Mouse (Mus musculus): ENCODE results near the gene Tspan32. TPM values are rescaled to one million over a fixed set of nuclear protein-coding genes. Genes with fewer than 3 reads are reported as not detected.
A peak's percentile ranks its signal among the peaks of the same experiment; 100 is the strongest.

Gene Tspan32
- total and polyA plus RNA-seq, 3 experiments: 59.3 to 247 (median 119) TPM

DNA sequence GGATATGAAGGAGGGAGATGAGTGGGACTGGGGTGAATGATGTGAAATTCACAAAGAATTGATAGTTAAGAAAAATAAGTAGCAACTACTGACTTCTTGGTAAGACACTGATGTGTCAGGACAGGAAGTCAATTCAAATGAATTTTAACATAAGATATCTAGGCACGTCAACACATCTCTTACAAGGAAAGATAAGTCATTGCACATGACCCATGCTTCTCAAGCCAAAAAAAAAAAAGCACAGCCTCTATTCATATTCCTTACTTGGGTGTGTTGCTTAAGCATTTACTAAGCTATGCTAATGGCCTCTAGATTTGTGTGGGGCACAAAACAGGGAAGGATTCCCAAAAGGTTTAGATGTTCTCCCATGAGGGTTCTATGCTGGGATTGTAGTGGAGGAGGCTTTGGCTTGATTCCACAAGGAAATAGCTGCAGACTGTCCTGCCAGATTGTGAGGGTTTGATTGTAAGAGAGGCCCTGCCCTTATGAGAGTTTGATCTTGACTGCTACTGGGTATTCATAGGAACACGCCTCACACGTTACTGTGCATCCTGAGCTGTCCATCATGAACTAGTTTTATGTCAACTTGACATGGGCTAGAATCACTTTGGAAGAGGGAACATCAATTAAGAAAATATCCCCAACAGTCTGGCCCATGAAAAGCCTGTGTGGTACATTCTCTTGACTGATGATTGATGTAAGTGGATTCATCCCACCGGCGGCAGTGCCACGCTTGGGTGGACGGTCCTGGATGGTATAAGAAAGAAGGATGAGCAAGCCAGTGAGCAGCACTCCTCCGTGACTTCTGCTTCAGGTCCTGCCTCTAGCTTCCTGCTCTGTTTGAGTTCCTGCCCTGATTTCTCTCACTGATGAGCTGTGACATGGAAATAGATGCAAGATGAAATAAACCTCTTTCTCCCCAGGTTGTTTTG is 29.9 kb downstream of the Tspan32 start:
- ATAC-seq (ENCODE audit: extremely low read depth, insufficient number of reproducible peaks, low FRiP score, poor library complexity, severe bottlenecking): no peak
- H3K36me3 ChIP-seq (replicated peaks): no peaks in the 10 kb centered on the region

GRCm38 (mm10) chr7:143036787-143037186 is 31.9 kb downstream of the Tspan32 start:
- Histone ChIP-seq H3K4me1 (ENCODE audit: insufficient read depth, low read depth, low read length) (peaks cover 26% of the 10 kb centered on the region), H3K36me3 (replicated peaks) (no peaks in the 10 kb centered on the region), H3K27me3 (ENCODE audit: insufficient read depth, low read length) (peaks cover 8% of the 10 kb centered on the region), H3K4me3 (ENCODE audit: low read depth, low read length) (no peak overlapping the region), H3K9me3 (replicated peaks) (no peaks in the 10 kb centered on the region)
- ATAC-seq (ENCODE audit: extremely low read depth, insufficient number of reproducible peaks, low FRiP score, poor library complexity, severe bottlenecking): no peak
- no peak for TF ChIP-seq GATA1 (IDR thresholded peaks at IDR 0.05; ENCODE audit: borderline replicate concordance, low read length)
- TF ChIP-seq CTCF (IDR thresholded peaks at IDR 0.05; ENCODE audit: low read depth, low read length): no peak
- no peak for TF ChIP-seq POLR2AphosphoS5 (IDR thresholded peaks at IDR 0.05; ENCODE audit: insufficient replicate concordance, low read depth, low read length)
- no peak for TF ChIP-seq GATA2 (IDR thresholded peaks at IDR 0.05; ENCODE audit: borderline replicate concordance, low read depth, low read length)
- no peak for TF ChIP-seq TAL1 (conservative IDR thresholded peaks at IDR 0.05; ENCODE audit: low read depth, low read length)
- DNase-seq (ENCODE audit: low spot score): no peak

More for the DNA sequence above, 29.9 kb downstream of the Tspan32 start:
- Histone ChIP-seq H3K4me1 (ENCODE audit: insufficient read depth, low read depth, low read length) (peaks cover 20% of the 10 kb centered on the region), H3K4me3 (ENCODE audit: low read depth, low read length) (no peak overlapping the region), H3K27me3 (ENCODE audit: insufficient read depth, low read length) (0 out of 2 replicates have a peak, but pooled peaks cover 4% of the 10 kb centered on the region), H3K9me3 (replicated peaks) (no peaks in the 10 kb centered on the region)
- no peak for TF ChIP-seq CTCF (IDR thresholded peaks at IDR 0.05; ENCODE audit: low read depth, low read length)
- no peak for TF ChIP-seq POLR2AphosphoS5 (IDR thresholded peaks at IDR 0.05; ENCODE audit: insufficient replicate concordance, low read depth, low read length)
- no peak for TF ChIP-seq TAL1 (conservative IDR thresholded peaks at IDR 0.05; ENCODE audit: low read depth, low read length)
- no peak for TF ChIP-seq GATA2 (IDR thresholded peaks at IDR 0.05; ENCODE audit: borderline replicate concordance, low read depth, low read length)
- no peak for TF ChIP-seq GATA1 (IDR thresholded peaks at IDR 0.05; ENCODE audit: borderline replicate concordance, low read length)
- DNase-seq (ENCODE audit: low spot score): no peak

DNA sequence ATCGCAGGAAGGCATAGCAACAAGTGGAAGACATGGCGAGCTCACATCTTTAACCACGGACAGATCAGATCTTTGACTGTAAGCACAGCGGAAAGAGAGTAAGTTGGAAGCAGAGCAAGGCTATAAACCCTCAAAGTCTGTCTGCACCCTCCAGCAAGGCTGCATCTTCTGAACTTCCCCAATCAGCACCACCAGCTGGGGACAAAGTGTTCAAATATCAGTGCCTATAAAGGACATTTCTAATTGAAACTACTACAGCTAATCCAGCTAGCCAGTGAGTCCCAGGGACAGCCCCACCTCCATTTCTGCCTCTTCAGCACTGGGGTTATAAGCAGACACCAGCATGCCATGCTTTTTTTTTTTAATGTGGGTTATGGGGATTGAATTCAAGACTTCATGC is 32.5 kb downstream of the Tspan32 start:
- Histone ChIP-seq H3K4me1 (ENCODE audit: insufficient read depth, low read depth, low read length) (peaks cover 26% of the 10 kb centered on the region), H3K27me3 (ENCODE audit: insufficient read depth, low read length) (peaks cover 13% of the 10 kb centered on the region), H3K9me3 (replicated peaks) (no peaks in the 10 kb centered on the region), H3K36me3 (replicated peaks) (no peaks in the 10 kb centered on the region), H3K4me3 (ENCODE audit: low read depth, low read length) (no peak overlapping the region)
- ATAC-seq (ENCODE audit: extremely low read depth, insufficient number of reproducible peaks, low FRiP score, poor library complexity, severe bottlenecking) (no peak), DNase-seq (ENCODE audit: low spot score) (no peak)
- no peak for TF ChIP-seq GATA1 (IDR thresholded peaks at IDR 0.05; ENCODE audit: borderline replicate concordance, low read length)

GRCm38 (mm10) chr7:143038174-143038931 is 33.5 kb downstream of the Tspan32 start:
- no peaks in the 10 kb centered on the region for H3K36me3 ChIP-seq (replicated peaks)
- H3K4me3 ChIP-seq (ENCODE audit: low read depth, low read length): no peak overlapping the region
- ATAC-seq (ENCODE audit: extremely low read depth, insufficient number of reproducible peaks, low FRiP score, poor library complexity, severe bottlenecking) (peak; percentile 75), DNase-seq (ENCODE audit: low spot score) (no peak)
- no peak for TF ChIP-seq TAL1 (conservative IDR thresholded peaks at IDR 0.05; ENCODE audit: low read depth, low read length)
- peaks cover 36% of the 10 kb centered on the region for H3K4me1 ChIP-seq (ENCODE audit: insufficient read depth, low read depth, low read length)
- H3K9me3 ChIP-seq (replicated peaks): no peaks in the 10 kb centered on the region
- peaks cover 16% of the 10 kb centered on the region for H3K27me3 ChIP-seq (ENCODE audit: insufficient read depth, low read length)

DNA sequence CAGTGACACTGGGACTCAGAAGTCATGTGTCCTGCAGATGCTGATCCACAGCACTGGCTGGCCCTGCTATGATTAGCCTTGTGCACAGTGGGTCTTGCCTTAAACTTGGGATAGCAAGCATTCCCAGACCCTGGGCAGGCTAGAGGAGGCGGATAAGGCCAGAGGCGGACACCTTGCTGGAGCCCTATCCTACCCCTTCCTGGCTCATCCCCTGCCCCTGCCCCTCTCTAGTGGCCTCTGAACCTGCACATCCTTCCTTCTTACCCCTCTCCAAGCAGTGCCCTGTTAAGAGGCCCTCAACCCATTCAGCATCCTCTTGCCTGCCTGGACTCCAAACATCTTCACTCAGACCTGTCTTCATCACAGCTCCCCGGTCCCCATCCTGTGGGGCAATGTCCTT is 35.7 kb downstream of the Tspan32 start:
- no peak for TF ChIP-seq GATA2 (IDR thresholded peaks at IDR 0.05; ENCODE audit: borderline replicate concordance, low read depth, low read length)
- no peak for TF ChIP-seq POLR2AphosphoS5 (IDR thresholded peaks at IDR 0.05; ENCODE audit: insufficient replicate concordance, low read depth, low read length)
- no peak for TF ChIP-seq CTCF (IDR thresholded peaks at IDR 0.05; ENCODE audit: low read depth, low read length)
- no peak for TF ChIP-seq GATA1 (IDR thresholded peaks at IDR 0.05; ENCODE audit: borderline replicate concordance, low read length)
- no peak for TF ChIP-seq TAL1 (conservative IDR thresholded peaks at IDR 0.05; ENCODE audit: low read depth, low read length)
- peaks cover 13% of the 10 kb centered on the region for H3K27me3 ChIP-seq (ENCODE audit: insufficient read depth, low read length)
- ATAC-seq (ENCODE audit: extremely low read depth, insufficient number of reproducible peaks, low FRiP score, poor library complexity, severe bottlenecking) (no peak), DNase-seq (ENCODE audit: low spot score) (no peak)
- H3K9me3 ChIP-seq (replicated peaks): peaks cover 4% of the 10 kb centered on the region; the same call in 1 of the 2 replicates
- peaks cover 37% of the 10 kb centered on the region for H3K4me1 ChIP-seq (ENCODE audit: insufficient read depth, low read depth, low read length)
- H3K4me3 ChIP-seq (ENCODE audit: low read depth, low read length): no peak overlapping the region
- H3K36me3 ChIP-seq (replicated peaks): no peaks in the 10 kb centered on the region

GRCm38 (mm10) chr7:143041138-143041822 is 36.4 kb downstream of the Tspan32 start:
- ATAC-seq (ENCODE audit: extremely low read depth, insufficient number of reproducible peaks, low FRiP score, poor library complexity, severe bottlenecking): no peak
- Histone ChIP-seq H3K9me3 (replicated peaks) (peaks cover 4% of the 10 kb centered on the region; the same call in 1 of the 2 replicates), H3K4me1 (ENCODE audit: insufficient read depth, low read depth, low read length) (peaks cover 37% of the 10 kb centered on the region)

More at GRCm38 (mm10) chr7:143041138-143041822, 36.4 kb downstream of the Tspan32 start:
- Histone ChIP-seq H3K4me3 (ENCODE audit: low read depth, low read length) (no peak overlapping the region), H3K36me3 (replicated peaks) (no peaks in the 10 kb centered on the region), H3K27me3 (ENCODE audit: insufficient read depth, low read length) (peaks cover 13% of the 10 kb centered on the region)
- TF ChIP-seq GATA2 (IDR thresholded peaks at IDR 0.05; ENCODE audit: borderline replicate concordance, low read depth, low read length) (no peak), TAL1 (conservative IDR thresholded peaks at IDR 0.05; ENCODE audit: low read depth, low read length) (no peak), GATA1 (IDR thresholded peaks at IDR 0.05; ENCODE audit: borderline replicate concordance, low read length) (no peak), CTCF (IDR thresholded peaks at IDR 0.05; ENCODE audit: low read depth, low read length) (no peak), POLR2AphosphoS5 (IDR thresholded peaks at IDR 0.05; ENCODE audit: insufficient replicate concordance, low read depth, low read length) (no peak)
- DNase-seq (ENCODE audit: low spot score): no peak
